Mouse (Mus musculus): ENCODE measurements around the gene Cybb. TPM values are rescaled to one million over a fixed set of nuclear protein-coding genes. Genes with fewer than 3 reads are reported as not detected.

The Cybb gene
- polyA plus RNA-seq, 1 experiment from 2014 or later = 0.87 TPM

- Histone ChIP-seq H3K36me3 (no peaks in the 10 kb centered on the region), H3K4me1 (no peaks in the 10 kb centered on the region), H3K27me3 (replicated peaks) (no peaks in the 10 kb centered on the region), H3K4me2 (replicated peaks) (no peak overlapping the region), H3K27ac (no peak overlapping the region), H3K9me3 (no peaks in the 10 kb centered on the region), H3K9ac (no peak overlapping the region), H3K4me3 (no peak overlapping the region)
- no peak for ATAC-seq (ENCODE audit: low FRiP score, low read depth)
- WGBS = 91% methylated on average over 4 of the region's 4 CpGs
Measured at GRCm38 (mm10) chrX:9460387-9460930, 27.1 kb downstream of the Cybb start.

- H3K4me3 ChIP-seq = no peak overlapping the region
- H3K4me1 ChIP-seq = no peaks in the 10 kb centered on the region
- no peaks in the 10 kb centered on the region for H3K9me3 ChIP-seq
- ATAC-seq (ENCODE audit: low FRiP score, low read depth) = no peak
- WGBS = 96% methylated on average over 5 of the region's 5 CpGs
- H3K36me3 ChIP-seq = no peaks in the 10 kb centered on the region
- no peak overlapping the region for H3K9ac ChIP-seq
- no peak overlapping the region for H3K27ac ChIP-seq
- H3K27me3 ChIP-seq (replicated peaks) = no peaks in the 10 kb centered on the region
- H3K4me2 ChIP-seq (replicated peaks) = no peak overlapping the region
Measured at GRCm38 (mm10) chrX:9452375-9452774, 35.2 kb downstream of the Cybb start.

GRCm38 (mm10) chrX:9447284-9447683, 40.3 kb downstream of the Cybb start:
- H3K4me1 ChIP-seq = no peaks in the 10 kb centered on the region
- no peaks in the 10 kb centered on the region for H3K27me3 ChIP-seq (replicated peaks)
- H3K36me3 ChIP-seq = no peaks in the 10 kb centered on the region
- no peak overlapping the region for H3K4me3 ChIP-seq
- H3K27ac ChIP-seq = no peak overlapping the region
- no peaks in the 10 kb centered on the region for H3K9me3 ChIP-seq
- H3K9ac ChIP-seq = no peak overlapping the region
- H3K4me2 ChIP-seq (replicated peaks) = no peak overlapping the region
- ATAC-seq (ENCODE audit: low FRiP score, low read depth) = no peak

GRCm38 (mm10) chrX:9441102-9441501, 46.5 kb downstream of the Cybb start:
- Histone ChIP-seq H3K4me1 (no peaks in the 10 kb centered on the region), H3K4me3 (no peak overlapping the region), H3K36me3 (no peaks in the 10 kb centered on the region), H3K27ac (no peak overlapping the region), H3K9me3 (no peaks in the 10 kb centered on the region), H3K4me2 (replicated peaks) (no peak overlapping the region), H3K27me3 (replicated peaks) (no peaks in the 10 kb centered on the region), H3K9ac (no peak overlapping the region)
- ATAC-seq (ENCODE audit: low FRiP score, low read depth) = no peak
- 78% methylated on average over 4 of the region's 4 CpGs for WGBS

GRCm38 (mm10) chrX:9440556-9440955, 47.0 kb downstream of the Cybb start:
- no peak overlapping the region for H3K9ac ChIP-seq
- 87% methylated on average over 4 of the region's 4 CpGs for WGBS
- no peak overlapping the region for H3K4me2 ChIP-seq (replicated peaks)
- H3K4me1 ChIP-seq = no peaks in the 10 kb centered on the region
- no peaks in the 10 kb centered on the region for H3K36me3 ChIP-seq
- no peak for ATAC-seq (ENCODE audit: low FRiP score, low read depth)
- no peak overlapping the region for H3K27ac ChIP-seq
- H3K9me3 ChIP-seq = no peaks in the 10 kb centered on the region
- H3K4me3 ChIP-seq = no peak overlapping the region
- no peaks in the 10 kb centered on the region for H3K27me3 ChIP-seq (replicated peaks)

GRCm38 (mm10) chrX:9439257-9439656, 48.3 kb downstream of the Cybb start:
- no peaks in the 10 kb centered on the region for H3K36me3 ChIP-seq
- no peak overlapping the region for H3K4me2 ChIP-seq (replicated peaks)
- no peaks in the 10 kb centered on the region for H3K4me1 ChIP-seq
- H3K27me3 ChIP-seq (replicated peaks) = no peaks in the 10 kb centered on the region
- 95% methylated on average over 2 of the region's 2 CpGs for WGBS
- H3K9me3 ChIP-seq = no peaks in the 10 kb centered on the region
- H3K4me3 ChIP-seq = no peak overlapping the region
- no peak overlapping the region for H3K9ac ChIP-seq
- ATAC-seq (ENCODE audit: low FRiP score, low read depth) = no peak
- no peak overlapping the region for H3K27ac ChIP-seq

GRCm38 (mm10) chrX:9413889-9414288, 73.7 kb downstream of the Cybb start:
- WGBS = 77% methylated on average over 5 of the region's 5 CpGs
- H3K36me3 ChIP-seq = no peaks in the 10 kb centered on the region
- ATAC-seq (ENCODE audit: low FRiP score, low read depth) = no peak
- no peaks in the 10 kb centered on the region for H3K9me3 ChIP-seq
- H3K9ac ChIP-seq = no peak overlapping the region
- H3K4me1 ChIP-seq = no peaks in the 10 kb centered on the region
- no peak overlapping the region for H3K4me3 ChIP-seq
- H3K27me3 ChIP-seq (replicated peaks) = no peaks in the 10 kb centered on the region
- H3K4me2 ChIP-seq (replicated peaks) = no peak overlapping the region
- H3K27ac ChIP-seq = no peak overlapping the region

Other genes with a start within 250 kb of the Cybb start
- gene Gm14862, start 230.9 kb downstream of the Cybb start, polyA plus RNA-seq (2016; fragmentation: Nextera tagmentation; extraction: Ambion mirVana) = 0.28 TPM in 1 of 2 replicates, not detected in the other
- gene Xk, start 215.0 kb downstream of the Cybb start, polyA plus RNA-seq (2016; fragmentation: Nextera tagmentation; extraction: Ambion mirVana) = 2.6 and 3.2 TPM in 2 replicates
- gene H2al1m, start 204.0 kb downstream of the Cybb start, polyA plus RNA-seq (2016; fragmentation: Nextera tagmentation; extraction: Ambion mirVana) = 0.53 TPM in 1 of 2 replicates, not detected in the other
- not detected in 2 replicates for gene H2al1k, start 137.1 kb downstream of the Cybb start, polyA plus RNA-seq (2016; fragmentation: Nextera tagmentation; extraction: Ambion mirVana)
- not detected in 2 replicates for gene H2al1o, start 84.6 kb upstream of the Cybb start, polyA plus RNA-seq (2016; fragmentation: Nextera tagmentation; extraction: Ambion mirVana)
- 24.9 and 26.6 TPM in 2 replicates for gene Dynlt3, start 175.2 kb upstream of the Cybb start, polyA plus RNA-seq (2016; fragmentation: Nextera tagmentation; extraction: Ambion mirVana)

Measured in neural tube, embryonic 12.5 days (tissue).